8 mouse cellular contexts compared by ENCODE assay signal in the genomic region with DNA sequence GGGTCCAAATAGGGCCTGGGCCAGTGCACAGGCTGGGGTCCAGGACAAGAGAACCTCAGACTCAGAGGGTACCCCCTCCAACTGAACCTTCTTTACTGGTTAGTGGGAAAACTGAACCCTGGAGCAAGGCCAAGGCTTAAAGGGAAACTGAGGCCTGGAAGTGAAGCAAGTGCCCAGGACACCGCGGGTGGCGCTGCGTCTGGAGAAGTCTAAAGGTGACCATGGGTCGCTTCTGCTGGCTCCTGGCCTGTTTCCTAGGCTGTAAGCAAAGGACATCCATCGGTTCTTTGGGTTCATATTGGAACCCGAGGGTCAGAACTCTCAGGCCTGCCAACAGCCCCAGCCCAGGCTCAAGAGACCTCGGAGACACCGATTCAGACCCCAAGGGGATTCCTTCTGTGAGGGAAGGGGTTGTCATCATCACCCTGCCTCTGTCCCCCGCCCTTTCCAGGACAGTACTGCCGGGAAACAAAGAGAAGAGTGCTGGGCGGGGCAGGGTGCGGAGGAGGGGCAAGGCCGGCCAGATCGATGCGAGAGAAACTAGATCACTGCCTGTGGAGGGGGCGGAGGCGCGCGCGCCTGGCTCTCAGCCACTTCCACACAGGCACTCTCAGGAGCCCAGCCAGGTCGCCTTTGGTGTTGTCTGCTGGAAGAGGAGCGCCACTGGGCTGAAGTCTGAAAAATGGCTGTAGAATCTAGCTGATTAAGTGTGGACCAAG. TPM values are rescaled to one million over a fixed set of nuclear protein-coding genes. Genes with fewer than 3 reads are reported as not detected.
DNase-seq lines count a peak whose midpoint lies in the region; ATAC-seq lines count a peak whose summit lies in the region.

No protein-coding gene starts in this region.

- peak overlapping the region; percentile 34 for H3K9ac ChIP-seq in forebrain, embryonic 13.5 days
- H3K9ac ChIP-seq in liver, embryonic 11.5 days (ENCODE audit: low read depth, low read length), result no peak overlapping the region; the same call in 1 of the 2 replicates

- 5% methylated on average over 23 of the region's 23 CpGs for WGBS in forebrain, embryonic 13.5 days
- 3% methylated on average over 23 of the region's 23 CpGs for WGBS in hindbrain, embryonic 10.5 days
- 7% methylated on average over 23 of the region's 23 CpGs for WGBS in liver, embryonic 11.5 days

- peak overlapping the region; percentile 80 for H3K4me2 ChIP-seq in forebrain, embryonic 13.5 days
- peak overlapping the region; percentile 44 for H3K4me2 ChIP-seq in liver, embryonic 11.5 days

- DNase-seq in frontal cortex, postnatal 36 days (ENCODE audit: low spot score in 2 of 2), result peak; percentile 53 to 63
- DNase-seq in frontal cortex, postnatal 25 days (ENCODE audit: low spot score in 2 of 2), result no peak
- DNase-seq in hindbrain, embryonic 10.5 days (ENCODE audit: low spot score), result peak; percentile 77
- DNase-seq in liver, embryonic 11.5 days (ENCODE audit: low spot score), result no peak
- peak; percentile 74 to 75 for DNase-seq in right cerebral cortex, adult 2 months (ENCODE audit: low spot score in 2 of 2)
- no peak for DNase-seq in B cell, adult 2 months

- no peaks in the 10 kb centered on the region for H3K9me3 ChIP-seq in forebrain, embryonic 13.5 days (replicated peaks)
- H3K9me3 ChIP-seq in hindbrain, embryonic 10.5 days, result no peaks in the 10 kb centered on the region
- no peaks in the 10 kb centered on the region for H3K9me3 ChIP-seq in liver, embryonic 11.5 days (ENCODE audit: control insufficient read depth, low read length)

- no peak for ATAC-seq in forebrain, embryonic 13.5 days
- no peak for ATAC-seq in liver, embryonic 11.5 days (replicated peaks; ENCODE audit: low FRiP score)

- no peaks in the 10 kb centered on the region for H3K4me1 ChIP-seq in brown adipose tissue, adult 24 weeks (ENCODE audit: control insufficient read depth, insufficient read depth, insufficient read length, low read length)
- peaks cover 26% of the 10 kb centered on the region for H3K4me1 ChIP-seq in forebrain, embryonic 13.5 days
- H3K4me1 ChIP-seq in hindbrain, embryonic 10.5 days (replicated peaks), result peaks cover 50% of the 10 kb centered on the region
- peaks cover 8% of the 10 kb centered on the region; the same call in 1 of the 2 replicates for H3K4me1 ChIP-seq in liver, embryonic 11.5 days (replicated peaks; ENCODE audit: control insufficient read depth, insufficient read depth, low read length)

- H3K36me3 ChIP-seq in forebrain, embryonic 13.5 days (ENCODE audit: poor library complexity, severe bottlenecking), result no peaks in the 10 kb centered on the region
- no peaks in the 10 kb centered on the region for H3K36me3 ChIP-seq in hindbrain, embryonic 10.5 days
- no peaks in the 10 kb centered on the region for H3K36me3 ChIP-seq in liver, embryonic 11.5 days (ENCODE audit: control insufficient read depth, insufficient read depth, low read length)

- peaks cover 40% of the 10 kb centered on the region for H3K27me3 ChIP-seq in forebrain, embryonic 13.5 days
- peaks cover 33% of the 10 kb centered on the region for H3K27me3 ChIP-seq in hindbrain, embryonic 10.5 days (ENCODE audit: insufficient read depth, poor library complexity, severe bottlenecking)
- H3K27me3 ChIP-seq in liver, embryonic 11.5 days (replicated peaks; ENCODE audit: control insufficient read depth, insufficient read depth, low read length), result peaks cover 46% of the 10 kb centered on the region

- H3K27ac ChIP-seq in brown adipose tissue, adult 24 weeks (replicated peaks; ENCODE audit: low read depth, low read length), result no peak overlapping the region
- H3K27ac ChIP-seq in forebrain, embryonic 13.5 days, result no peak overlapping the region
- peak overlapping the region; percentile 94 for H3K27ac ChIP-seq in hindbrain, embryonic 10.5 days
- no peak overlapping the region for H3K27ac ChIP-seq in liver, embryonic 11.5 days (ENCODE audit: low read depth, low read length)

- H3K4me3 ChIP-seq in brown adipose tissue, adult 24 weeks (ENCODE audit: insufficient read depth, low read depth, low read length), result 0 out of 2 replicates have a peak overlapping the region, but pooled peaks have one; percentile 60
- H3K4me3 ChIP-seq in forebrain, embryonic 13.5 days, result peak overlapping the region; percentile 79
- peak overlapping the region; percentile 86 for H3K4me3 ChIP-seq in hindbrain, embryonic 10.5 days
- no peak overlapping the region for H3K4me3 ChIP-seq in liver, embryonic 11.5 days (ENCODE audit: low read depth, low read length)

RNA-seq across cellular contexts. Expression of a gene that starts 0.9 kb away (rescaled TPM):
- polyA plus RNA-seq in brown adipose tissue, adult 24 weeks (2012; ENCODE audit: insufficient read depth, insufficient read length, missing spikeins), result 0.92 and 1.7 TPM in 2 replicates
- polyA plus RNA-seq in forebrain, embryonic 13.5 days (2015; fragmentation: Nextera tagmentation; extraction: Ambion mirVana), result 8.2 and 11.4 TPM in 2 replicates
- polyA plus RNA-seq in hindbrain, embryonic 10.5 days (2016; fragmentation: Nextera tagmentation; extraction: Ambion mirVana), result 20.5 and 22.6 TPM in 2 replicates
- 2.0 and 2.1 TPM in 2 replicates for polyA plus RNA-seq in liver, embryonic 11.5 days (2014; fragmentation: Nextera tagmentation; extraction: Ambion mirVana)

RNA-seq across cellular contexts. Expression of a gene that starts 6.9 kb away (rescaled TPM):
- polyA plus RNA-seq in brown adipose tissue, adult 24 weeks (2012; ENCODE audit: insufficient read depth, insufficient read length, missing spikeins), result 1.2 TPM in 1 of 2 replicates, not detected in the other
- 0.13 TPM in 1 of 2 replicates, not detected in the other for polyA plus RNA-seq in forebrain, embryonic 13.5 days (2015; fragmentation: Nextera tagmentation; extraction: Ambion mirVana)
- not detected in 2 replicates for polyA plus RNA-seq in hindbrain, embryonic 10.5 days (2016; fragmentation: Nextera tagmentation; extraction: Ambion mirVana)
- not detected in 2 replicates for polyA plus RNA-seq in liver, embryonic 11.5 days (2014; fragmentation: Nextera tagmentation; extraction: Ambion mirVana)

RNA-seq across cellular contexts. Expression of a gene that starts 24.8 kb away (rescaled TPM):
- polyA plus RNA-seq in brown adipose tissue, adult 24 weeks (2012; ENCODE audit: insufficient read depth, insufficient read length, missing spikeins), result 0.48 TPM in 1 of 2 replicates, not detected in the other
- polyA plus RNA-seq in forebrain, embryonic 13.5 days (2015; fragmentation: Nextera tagmentation; extraction: Ambion mirVana), result 0.08 and 0.11 TPM in 2 replicates
- 0.02 and 0.07 TPM in 2 replicates for polyA plus RNA-seq in hindbrain, embryonic 10.5 days (2016; fragmentation: Nextera tagmentation; extraction: Ambion mirVana)
- not detected in 2 replicates for polyA plus RNA-seq in liver, embryonic 11.5 days (2014; fragmentation: Nextera tagmentation; extraction: Ambion mirVana)

RNA-seq across cellular contexts. Expression of a gene that starts 25.7 kb away (rescaled TPM):
- not detected in 2 replicates for polyA plus RNA-seq in brown adipose tissue, adult 24 weeks (2012; ENCODE audit: insufficient read depth, insufficient read length, missing spikeins)
- polyA plus RNA-seq in forebrain, embryonic 13.5 days (2015; fragmentation: Nextera tagmentation; extraction: Ambion mirVana), result 0.31 and 0.43 TPM in 2 replicates
- polyA plus RNA-seq in hindbrain, embryonic 10.5 days (2016; fragmentation: Nextera tagmentation; extraction: Ambion mirVana), result 1.4 and 1.5 TPM in 2 replicates
- polyA plus RNA-seq in liver, embryonic 11.5 days (2014; fragmentation: Nextera tagmentation; extraction: Ambion mirVana), result 1.1 and 1.4 TPM in 2 replicates

RNA-seq across cellular contexts. Expression of a gene that starts 30.5 kb away (rescaled TPM):
- 17.0 and 17.6 TPM in 2 replicates for polyA plus RNA-seq in brown adipose tissue, adult 24 weeks (2012; ENCODE audit: insufficient read depth, insufficient read length, missing spikeins)
- 67.8 and 73.0 TPM in 2 replicates for polyA plus RNA-seq in forebrain, embryonic 13.5 days (2015; fragmentation: Nextera tagmentation; extraction: Ambion mirVana)
- polyA plus RNA-seq in hindbrain, embryonic 10.5 days (2016; fragmentation: Nextera tagmentation; extraction: Ambion mirVana), result 66.0 and 76.6 TPM in 2 replicates
- 48.5 and 50.5 TPM in 2 replicates for polyA plus RNA-seq in liver, embryonic 11.5 days (2014; fragmentation: Nextera tagmentation; extraction: Ambion mirVana)

Comparison
In these comparisons a context has a peak if more than half of its experiments do, and no peak if none do; other contexts are left out.
1. DNase-seq: peak in frontal cortex, postnatal 36 days (2 of 2), hindbrain, embryonic 10.5 days (single experiment) and right cerebral cortex, adult 2 months (2 of 2); none in frontal cortex, postnatal 25 days (0 of 2), liver, embryonic 11.5 days (single experiment) and B cell, adult 2 months (0 of 2).